Mouse (Mus musculus): ENCODE results near the gene Kcnc1. TPM values are rescaled to one million over a fixed set of nuclear protein-coding genes. Genes with fewer than 3 reads are reported as not detected.
A peak's percentile ranks its signal among the peaks of the same experiment; 100 is the strongest.

Kcnc1 gene
- polyA plus RNA-seq, 1 experiment from 2014 or later, result 8.4 TPM

- Histone ChIP-seq H3K4me2 (ENCODE audit: low read length) (peak overlapping the region; percentile 87), H3K27ac (ENCODE audit: low read length) (no peak overlapping the region), H3K4me1 (replicated peaks; ENCODE audit: control insufficient read depth, insufficient read depth, low read length) (peaks cover 47% of the 10 kb centered on the region), H3K9ac (replicated peaks; ENCODE audit: low read depth, low read length) (peak overlapping the region; percentile 49; the same call in 1 of the 2 replicates), H3K36me3 (ENCODE audit: control insufficient read depth, insufficient read depth) (no peaks in the 10 kb centered on the region), H3K4me3 (replicated peaks; ENCODE audit: low read length) (peak overlapping the region; percentile 34), H3K9me3 (ENCODE audit: control insufficient read depth, low read length) (no peaks in the 10 kb centered on the region), H3K27me3 (replicated peaks; ENCODE audit: control insufficient read depth, insufficient read depth, low read length) (peaks cover 17% of the 10 kb centered on the region)
- WGBS, result 93% methylated on average over 1 of the region's 1 CpGs
- no peak for ATAC-seq
These were observed 3.4 kb downstream of the Kcnc1 start for GRCm38 (mm10) chr7:46399676-46400075.

GRCm38 (mm10) chr7:46400346-46400745 lies 4.0 kb downstream of the Kcnc1 start:
- no peak overlapping the region for H3K27ac ChIP-seq (ENCODE audit: low read length)
- no peak for ATAC-seq
- peak overlapping the region; percentile 34 for H3K4me3 ChIP-seq (replicated peaks; ENCODE audit: low read length)
- no peaks in the 10 kb centered on the region for H3K9me3 ChIP-seq (ENCODE audit: control insufficient read depth, low read length)
- peak overlapping the region; percentile 87 for H3K4me2 ChIP-seq (ENCODE audit: low read length)
- peaks cover 11% of the 10 kb centered on the region for H3K27me3 ChIP-seq (replicated peaks; ENCODE audit: control insufficient read depth, insufficient read depth, low read length)
- peaks cover 47% of the 10 kb centered on the region for H3K4me1 ChIP-seq (replicated peaks; ENCODE audit: control insufficient read depth, insufficient read depth, low read length)
- WGBS, result 28% methylated on average over 8 of the region's 8 CpGs
- H3K36me3 ChIP-seq (ENCODE audit: control insufficient read depth, insufficient read depth), result no peaks in the 10 kb centered on the region
- H3K9ac ChIP-seq (replicated peaks; ENCODE audit: low read depth, low read length), result peak overlapping the region; percentile 49

GRCm38 (mm10) chr7:46401371-46402180 lies 5.3 kb downstream of the Kcnc1 start:
- Histone ChIP-seq H3K36me3 (ENCODE audit: control insufficient read depth, insufficient read depth) (no peaks in the 10 kb centered on the region), H3K4me3 (replicated peaks; ENCODE audit: low read length) (no peak overlapping the region; the same call in 1 of the 2 replicates), H3K27me3 (replicated peaks; ENCODE audit: control insufficient read depth, insufficient read depth, low read length) (peaks cover 7% of the 10 kb centered on the region; the same call in 1 of the 2 replicates), H3K9ac (replicated peaks; ENCODE audit: low read depth, low read length) (no peak overlapping the region), H3K27ac (ENCODE audit: low read length) (no peak overlapping the region), H3K9me3 (ENCODE audit: control insufficient read depth, low read length) (no peaks in the 10 kb centered on the region), H3K4me2 (ENCODE audit: low read length) (peak overlapping the region; percentile 37), H3K4me1 (replicated peaks; ENCODE audit: control insufficient read depth, insufficient read depth, low read length) (peaks cover 42% of the 10 kb centered on the region)
- ATAC-seq, result no peak
- 72% methylated on average over 3 of the region's 3 CpGs for WGBS

- Histone ChIP-seq H3K4me1 (replicated peaks; ENCODE audit: control insufficient read depth, insufficient read depth, low read length) (peaks cover 27% of the 10 kb centered on the region), H3K27ac (ENCODE audit: low read length) (no peak overlapping the region)
These were observed 7.6 kb downstream of the Kcnc1 start for GRCm38 (mm10) chr7:46403616-46404485.

GRCm38 (mm10) chr7:46404756-46405155 lies 8.5 kb downstream of the Kcnc1 start:
- no peak overlapping the region for H3K27ac ChIP-seq (ENCODE audit: low read length)
- H3K27me3 ChIP-seq (replicated peaks; ENCODE audit: control insufficient read depth, insufficient read depth, low read length), result no peaks in the 10 kb centered on the region
- no peak overlapping the region for H3K4me3 ChIP-seq (replicated peaks; ENCODE audit: low read length)
- peaks cover 21% of the 10 kb centered on the region for H3K4me1 ChIP-seq (replicated peaks; ENCODE audit: control insufficient read depth, insufficient read depth, low read length)
- H3K4me2 ChIP-seq (ENCODE audit: low read length), result no peak overlapping the region
- no peak overlapping the region for H3K9ac ChIP-seq (replicated peaks; ENCODE audit: low read depth, low read length)
- H3K9me3 ChIP-seq (ENCODE audit: control insufficient read depth, low read length), result no peaks in the 10 kb centered on the region
- no peaks in the 10 kb centered on the region for H3K36me3 ChIP-seq (ENCODE audit: control insufficient read depth, insufficient read depth)
- no peak for ATAC-seq
- 88% methylated on average over 7 of the region's 7 CpGs for WGBS

More at GRCm38 (mm10) chr7:46403616-46404485, 7.6 kb downstream of the Kcnc1 start:
- no peak overlapping the region for H3K4me3 ChIP-seq (replicated peaks; ENCODE audit: low read length)
- H3K9ac ChIP-seq (replicated peaks; ENCODE audit: low read depth, low read length), result no peak overlapping the region
- H3K9me3 ChIP-seq (ENCODE audit: control insufficient read depth, low read length), result no peaks in the 10 kb centered on the region
- H3K27me3 ChIP-seq (replicated peaks; ENCODE audit: control insufficient read depth, insufficient read depth, low read length), result peaks cover under 1% of the 10 kb centered on the region; the same call in 1 of the 2 replicates
- H3K36me3 ChIP-seq (ENCODE audit: control insufficient read depth, insufficient read depth), result no peaks in the 10 kb centered on the region
- no peak overlapping the region for H3K4me2 ChIP-seq (ENCODE audit: low read length)
- WGBS, result 82% methylated on average over 15 of the region's 15 CpGs
- no peak for ATAC-seq

GRCm38 (mm10) chr7:46408606-46409005 lies 12.3 kb downstream of the Kcnc1 start:
- 0 out of 2 replicates have a peak, but pooled peaks have one; percentile 8 for ATAC-seq
- Histone ChIP-seq H3K9me3 (ENCODE audit: control insufficient read depth, low read length) (no peaks in the 10 kb centered on the region), H3K27ac (ENCODE audit: low read length) (no peak overlapping the region), H3K4me3 (replicated peaks; ENCODE audit: low read length) (no peak overlapping the region), H3K9ac (replicated peaks; ENCODE audit: low read depth, low read length) (no peak overlapping the region), H3K36me3 (ENCODE audit: control insufficient read depth, insufficient read depth) (no peaks in the 10 kb centered on the region), H3K4me2 (ENCODE audit: low read length) (no peak overlapping the region), H3K4me1 (replicated peaks; ENCODE audit: control insufficient read depth, insufficient read depth, low read length) (peaks cover 3% of the 10 kb centered on the region), H3K27me3 (replicated peaks; ENCODE audit: control insufficient read depth, insufficient read depth, low read length) (no peaks in the 10 kb centered on the region)
- 80% methylated on average over 9 of the region's 9 CpGs for WGBS

GRCm38 (mm10) chr7:46409204-46409789 lies 13.0 kb downstream of the Kcnc1 start:
- Histone ChIP-seq H3K36me3 (ENCODE audit: control insufficient read depth, insufficient read depth) (no peaks in the 10 kb centered on the region), H3K4me1 (replicated peaks; ENCODE audit: control insufficient read depth, insufficient read depth, low read length) (peaks cover 3% of the 10 kb centered on the region), H3K27me3 (replicated peaks; ENCODE audit: control insufficient read depth, insufficient read depth, low read length) (no peaks in the 10 kb centered on the region), H3K27ac (ENCODE audit: low read length) (no peak overlapping the region), H3K4me3 (replicated peaks; ENCODE audit: low read length) (no peak overlapping the region), H3K9me3 (ENCODE audit: control insufficient read depth, low read length) (no peaks in the 10 kb centered on the region), H3K9ac (replicated peaks; ENCODE audit: low read depth, low read length) (no peak overlapping the region), H3K4me2 (ENCODE audit: low read length) (no peak overlapping the region)
- WGBS, result 43% methylated on average over 12 of the region's 12 CpGs
- ATAC-seq, result no peak

- 89% methylated on average over 6 of the region's 6 CpGs for WGBS
- H3K27me3 ChIP-seq (replicated peaks; ENCODE audit: control insufficient read depth, insufficient read depth, low read length), result no peaks in the 10 kb centered on the region
- ATAC-seq, result no peak
These were observed 14.4 kb downstream of the Kcnc1 start for GRCm38 (mm10) chr7:46410727-46411126.

GRCm38 (mm10) chr7:46412823-46413222 lies 16.5 kb downstream of the Kcnc1 start:
- WGBS, result 65% methylated on average over 5 of the region's 5 CpGs
- no peak overlapping the region for H3K4me2 ChIP-seq (ENCODE audit: low read length)
- no peak overlapping the region for H3K27ac ChIP-seq (ENCODE audit: low read length)
- no peak overlapping the region for H3K9ac ChIP-seq (replicated peaks; ENCODE audit: low read depth, low read length)
- no peaks in the 10 kb centered on the region for H3K36me3 ChIP-seq (ENCODE audit: control insufficient read depth, insufficient read depth)
- no peaks in the 10 kb centered on the region for H3K27me3 ChIP-seq (replicated peaks; ENCODE audit: control insufficient read depth, insufficient read depth, low read length)
- no peaks in the 10 kb centered on the region for H3K9me3 ChIP-seq (ENCODE audit: control insufficient read depth, low read length)
- peak; percentile 41; the same call in 1 of the 2 replicates for ATAC-seq
- H3K4me1 ChIP-seq (replicated peaks; ENCODE audit: control insufficient read depth, insufficient read depth, low read length), result peaks cover 6% of the 10 kb centered on the region
- no peak overlapping the region for H3K4me3 ChIP-seq (replicated peaks; ENCODE audit: low read length)

More at GRCm38 (mm10) chr7:46410727-46411126, 14.4 kb downstream of the Kcnc1 start:
- no peaks in the 10 kb centered on the region for H3K9me3 ChIP-seq (ENCODE audit: control insufficient read depth, low read length)
- no peaks in the 10 kb centered on the region for H3K36me3 ChIP-seq (ENCODE audit: control insufficient read depth, insufficient read depth)
- no peak overlapping the region for H3K4me3 ChIP-seq (replicated peaks; ENCODE audit: low read length)
- no peak overlapping the region for H3K4me2 ChIP-seq (ENCODE audit: low read length)
- no peak overlapping the region for H3K27ac ChIP-seq (ENCODE audit: low read length)
- H3K4me1 ChIP-seq (replicated peaks; ENCODE audit: control insufficient read depth, insufficient read depth, low read length), result peaks cover 3% of the 10 kb centered on the region
- H3K9ac ChIP-seq (replicated peaks; ENCODE audit: low read depth, low read length), result no peak overlapping the region
